Mouse (Mus musculus) embryonic facial prominence, embryonic 14.5 days (tissue): Measurements from ENCODE around the gene Tmie. TPM values are rescaled to one million over a fixed set of nuclear protein-coding genes. Genes with fewer than 3 reads are reported as not detected.
A peak's percentile ranks its signal among the peaks of the same experiment; 100 is the strongest.

Experiments
- ATAC-seq: fragments of 200-750 bp; cut with Nextera tagmentation; 2 replicates; pipeline ENCODE4 v1.8.0; 2017; ENCODE audit warnings: low read depth, moderate number of reproducible peaks, moderate TSS enrichment
- DNase-seq: peaks from one replicate; pipeline ENCODE4 v3.0.0-alpha.2; 2015; ENCODE audit warnings: low spot score
- H3K27ac ChIP-seq: fragments of 300-500 bp; sonication (generic); replicated peaks from 2 replicates; pipeline ENCODE4 v1.5.1; 2014; ENCODE audit warnings: low read depth, mild to moderate bottlenecking, low read length, moderate library complexity
- H3K27me3 ChIP-seq: fragments of 300-500 bp; sonication (generic); replicated peaks from 2 replicates; pipeline ENCODE4 v1.6.1; 2014; ENCODE audit warnings: low read length; ENCODE audit not compliant: control insufficient read depth, insufficient read depth
- H3K36me3 ChIP-seq: fragments of 300-500 bp; sonication (generic); 2 replicates; pipeline ENCODE4 v1.6.1; 2014; ENCODE audit warnings: low read length, mixed read lengths; ENCODE audit not compliant: control insufficient read depth, insufficient read depth
- H3K4me1 ChIP-seq: fragments of 300-500 bp; sonication (generic); 2 replicates; pipeline ENCODE4 v1.6.1; 2014; ENCODE audit warnings: antibody characterized with exemption, low read length; ENCODE audit not compliant: control insufficient read depth, insufficient read depth
- H3K4me2 ChIP-seq: fragments of 300-500 bp; sonication (generic); 2 replicates; pipeline ENCODE4 v1.6.1; 2014; ENCODE audit warnings: low read depth, mild to moderate bottlenecking, low read length, moderate library complexity, mixed read lengths
- H3K4me3 ChIP-seq: fragments of 300-500 bp; sonication (generic); 2 replicates; pipeline ENCODE4 v1.5.1; 2014; ENCODE audit warnings: low read depth, mild to moderate bottlenecking, low read length
- H3K9ac ChIP-seq: fragments of 300-500 bp; sonication (generic); 2 replicates; pipeline ENCODE4 v1.6.1; 2014; ENCODE audit warnings: low read depth, mild to moderate bottlenecking, low read length, moderate library complexity, mixed read lengths
- H3K9me3 ChIP-seq: fragments of 300-500 bp; sonication (generic); 2 replicates; pipeline ENCODE4 v1.6.1; 2016; ENCODE audit warnings: low read length; ENCODE audit not compliant: control insufficient read depth
- WGBS: fragments of 180-500 bp; shearing (Covaris S2); extraction: QIAGEN DNeasy Blood & Tissue Kit; methylation state at CpG from one replicate; pipeline ENCODE4 v1.1.7; 2014; 5-methylcytosine and 5-hydroxymethylcytosine counted together
- polyA plus RNA-seq: library from polyadenylated mRNA; unstranded; fragments of >200 nt; fragmentation: Nextera tagmentation; extraction: Ambion mirVana; gene quantifications from 2 replicates; pipeline ENCODE4 v1.2.1, GENCODE M21; 2014

The Tmie gene
- polyA plus RNA-seq, 1 experiment from 2014 or later, result 1.3 TPM

- DNase-seq (no peak), ATAC-seq (no peak)
- no peak overlapping the region for H3K4me2 ChIP-seq
- no peaks in the 10 kb centered on the region for H3K36me3 ChIP-seq
- no peak overlapping the region for H3K27ac ChIP-seq
- 66% methylated on average over 4 of the region's 4 CpGs for WGBS
- H3K27me3 ChIP-seq, result no peaks in the 10 kb centered on the region
- H3K9ac ChIP-seq, result no peak overlapping the region
- no peaks in the 10 kb centered on the region for H3K4me1 ChIP-seq
- no peaks in the 10 kb centered on the region for H3K9me3 ChIP-seq
- H3K4me3 ChIP-seq, result no peak overlapping the region
Measured at GRCm38 (mm10) chr9:110907838-110908630, 28.1 kb upstream of the Tmie start.

- no peaks in the 10 kb centered on the region for H3K36me3 ChIP-seq
- DNase-seq (no peak), ATAC-seq (no peak)
- 87% methylated on average over 11 of the region's 11 CpGs for WGBS
- H3K4me3 ChIP-seq, result no peak overlapping the region
- H3K27me3 ChIP-seq, result no peaks in the 10 kb centered on the region
- H3K4me2 ChIP-seq, result no peak overlapping the region
- H3K4me1 ChIP-seq, result no peaks in the 10 kb centered on the region
- H3K9ac ChIP-seq, result no peak overlapping the region
- H3K27ac ChIP-seq, result no peak overlapping the region
- H3K9me3 ChIP-seq, result no peaks in the 10 kb centered on the region
Measured at GRCm38 (mm10) chr9:110907201-110907837, 27.4 kb upstream of the Tmie start.

GRCm38 (mm10) chr9:110902271-110902670, 22.4 kb upstream of the Tmie start:
- Histone ChIP-seq H3K4me2 (no peak overlapping the region), H3K4me1 (no peaks in the 10 kb centered on the region), H3K9ac (no peak overlapping the region), H3K27ac (no peak overlapping the region), H3K9me3 (no peaks in the 10 kb centered on the region), H3K36me3 (no peaks in the 10 kb centered on the region), H3K27me3 (no peaks in the 10 kb centered on the region), H3K4me3 (no peak overlapping the region)
- ATAC-seq (no peak), DNase-seq (peak; percentile 32)
- 78% methylated on average over 4 of the region's 4 CpGs for WGBS

- Histone ChIP-seq H3K4me1 (no peaks in the 10 kb centered on the region), H3K36me3 (no peaks in the 10 kb centered on the region), H3K9ac (no peak overlapping the region), H3K4me2 (no peak overlapping the region), H3K4me3 (no peak overlapping the region), H3K27ac (no peak overlapping the region), H3K27me3 (no peaks in the 10 kb centered on the region), H3K9me3 (no peaks in the 10 kb centered on the region)
- no peak for ATAC-seq
- WGBS, result 88% methylated on average over 6 of the region's 6 CpGs
- no peak for DNase-seq
Measured at GRCm38 (mm10) chr9:110901204-110901603, 21.3 kb upstream of the Tmie start.

GRCm38 (mm10) chr9:110899451-110900008, 19.6 kb upstream of the Tmie start:
- no peak for ATAC-seq
- no peaks in the 10 kb centered on the region for H3K4me1 ChIP-seq

GRCm38 (mm10) chr9:110896595-110896994, 16.7 kb upstream of the Tmie start:
- 12% methylated on average over 6 of the region's 6 CpGs for WGBS
- ATAC-seq (peak; percentile 50; the same call in 1 of the 2 replicates), DNase-seq (peak; percentile 37)

More at GRCm38 (mm10) chr9:110899451-110900008, 19.6 kb upstream of the Tmie start:
- 54% methylated on average over 10 of the region's 10 CpGs for WGBS
- H3K9ac ChIP-seq, result no peak overlapping the region
- H3K27me3 ChIP-seq, result no peaks in the 10 kb centered on the region
- DNase-seq, result no peak
- no peak overlapping the region for H3K27ac ChIP-seq
- no peaks in the 10 kb centered on the region for H3K9me3 ChIP-seq
- no peak overlapping the region for H3K4me2 ChIP-seq
- no peaks in the 10 kb centered on the region for H3K36me3 ChIP-seq
- H3K4me3 ChIP-seq, result no peak overlapping the region

GRCm38 (mm10) chr9:110895994-110896393, 16.1 kb upstream of the Tmie start:
- DNase-seq (no peak), ATAC-seq (no peak)
- no peaks in the 10 kb centered on the region for H3K9me3 ChIP-seq
- no peaks in the 10 kb centered on the region for H3K36me3 ChIP-seq
- peak overlapping the region; percentile 20 for H3K4me2 ChIP-seq
- no peaks in the 10 kb centered on the region for H3K27me3 ChIP-seq
- H3K27ac ChIP-seq, result no peak overlapping the region
- no peaks in the 10 kb centered on the region for H3K4me1 ChIP-seq
- 21% methylated on average over 7 of the region's 7 CpGs for WGBS
- no peak overlapping the region for H3K4me3 ChIP-seq
- no peak overlapping the region for H3K9ac ChIP-seq

More at GRCm38 (mm10) chr9:110896595-110896994, 16.7 kb upstream of the Tmie start:
- Histone ChIP-seq H3K36me3 (no peaks in the 10 kb centered on the region), H3K4me1 (no peaks in the 10 kb centered on the region), H3K9me3 (no peaks in the 10 kb centered on the region), H3K27me3 (no peaks in the 10 kb centered on the region), H3K27ac (no peak overlapping the region), H3K4me3 (no peak overlapping the region), H3K4me2 (peak overlapping the region; percentile 20), H3K9ac (no peak overlapping the region)

GRCm38 (mm10) chr9:110895507-110895906, 15.6 kb upstream of the Tmie start:
- Histone ChIP-seq H3K36me3 (no peaks in the 10 kb centered on the region), H3K4me1 (no peaks in the 10 kb centered on the region), H3K27me3 (no peaks in the 10 kb centered on the region), H3K9me3 (no peaks in the 10 kb centered on the region), H3K4me3 (no peak overlapping the region), H3K4me2 (no peak overlapping the region), H3K27ac (no peak overlapping the region), H3K9ac (no peak overlapping the region)
- 52% methylated on average over 5 of the region's 5 CpGs for WGBS
- DNase-seq, result no peak
- no peak for ATAC-seq
